Mouse (Mus musculus) liver, adult (tissue): ENCODE measurements around the gene Tmem56.
A peak's percentile ranks its signal among the peaks of the same experiment; 100 is the strongest.

ENCODE experiments used
- GATA4 ChIP-seq: IDR thresholded peaks from 2 replicates; pipeline ENCODE4 v1.6.1; 2014; ENCODE audit warnings: mild to moderate bottlenecking, low read length; ENCODE audit not compliant: insufficient replicate concordance

Gene Tmem56

DNA sequence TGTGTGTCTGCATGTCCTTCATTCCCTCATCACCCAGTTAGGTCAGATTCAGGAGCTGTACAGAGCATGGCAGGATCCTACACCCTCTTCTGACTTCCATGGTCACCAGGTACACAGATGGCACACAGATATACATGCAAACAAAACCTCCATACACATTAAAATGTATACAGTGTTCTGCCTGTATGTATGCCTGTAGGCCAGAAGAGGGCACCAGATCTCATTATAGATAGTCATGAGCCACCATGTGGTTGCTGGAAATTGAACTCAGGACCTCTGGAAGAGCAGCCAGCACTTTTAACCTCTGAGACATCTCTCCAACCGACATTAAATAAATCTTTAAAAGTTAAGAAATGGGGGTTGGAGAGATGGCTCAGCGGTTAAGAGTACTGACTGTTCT is 11.3 kb upstream of the Tmem56 start:
- no peak for TF ChIP-seq GATA4

DNA sequence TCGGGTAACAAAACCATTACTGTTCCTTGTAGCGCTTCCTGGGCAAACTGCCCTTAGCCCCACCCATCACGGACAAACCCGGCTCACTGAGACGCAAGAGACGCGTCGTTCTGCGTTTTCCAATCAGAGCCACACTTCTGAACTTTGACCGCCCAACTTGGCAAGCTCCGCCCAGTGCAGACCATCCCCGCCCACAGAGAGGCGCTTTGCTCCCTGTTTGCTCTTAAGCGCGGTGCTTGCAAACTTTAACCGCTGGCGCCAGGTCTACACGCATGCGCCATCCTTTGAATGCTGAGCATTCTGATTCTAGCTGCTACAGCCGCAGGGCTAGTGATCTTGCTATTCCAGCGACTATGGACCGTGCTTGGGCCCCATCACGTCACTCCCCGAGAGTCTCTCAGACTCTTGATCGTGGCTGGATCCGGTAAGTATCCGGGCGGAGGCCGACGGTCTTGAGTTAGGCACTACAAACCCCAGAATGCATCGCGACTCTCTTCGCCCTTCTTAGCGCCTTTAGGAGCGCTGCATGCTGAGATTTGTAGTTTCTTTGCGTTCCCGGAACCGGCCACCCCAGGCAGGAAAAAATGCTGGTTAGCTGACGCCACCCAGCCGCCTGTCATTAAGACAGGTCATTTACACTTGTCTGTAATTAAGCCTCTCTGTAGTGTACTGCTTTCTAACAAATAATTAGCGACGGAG is 8.8 kb upstream of the Tmem56 start, which contains the start of gene Alg14:
Gene Alg14, plus strand, starts transcription at position 214 of the 699 bp plus-strand sequence.
- no peak for TF ChIP-seq GATA4

DNA sequence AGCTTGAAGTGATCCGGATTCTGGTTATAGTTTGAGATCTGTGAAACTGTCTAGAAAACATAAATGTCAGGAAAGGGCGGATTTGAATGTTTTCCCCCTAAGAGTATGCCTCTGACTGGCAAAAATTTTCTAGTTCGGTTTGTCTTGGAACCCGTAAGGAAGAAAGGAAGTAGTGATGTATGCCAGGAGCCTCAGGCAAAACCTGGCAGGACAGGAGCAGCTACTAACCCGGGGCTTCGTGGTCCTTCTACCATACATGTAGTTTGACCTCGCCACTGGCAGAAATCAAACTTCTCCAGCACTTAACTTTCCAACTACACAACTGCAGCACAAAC is 8.3 kb upstream of the Tmem56 start:
- TF ChIP-seq GATA4 = no peak

DNA sequence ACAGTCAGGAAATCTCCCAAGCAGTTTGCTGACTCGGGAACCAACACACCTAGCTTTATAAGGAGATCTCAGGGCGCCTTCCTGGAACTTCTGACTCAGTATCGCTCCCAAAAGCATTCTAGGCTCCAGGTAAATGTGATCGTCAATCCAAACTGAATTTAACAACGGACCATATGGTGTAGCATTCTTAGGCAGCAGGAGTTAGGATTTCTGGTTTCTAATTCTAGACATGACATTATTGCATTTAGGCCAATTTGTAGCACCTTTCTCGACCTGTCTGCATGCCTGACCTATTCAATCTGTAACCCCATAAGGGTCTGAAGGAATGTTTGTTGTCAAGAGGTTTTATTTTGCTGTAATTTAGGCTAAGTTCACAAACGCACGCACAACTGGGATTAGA is 7.8 kb upstream of the Tmem56 start:
- TF ChIP-seq GATA4 = no peak

DNA sequence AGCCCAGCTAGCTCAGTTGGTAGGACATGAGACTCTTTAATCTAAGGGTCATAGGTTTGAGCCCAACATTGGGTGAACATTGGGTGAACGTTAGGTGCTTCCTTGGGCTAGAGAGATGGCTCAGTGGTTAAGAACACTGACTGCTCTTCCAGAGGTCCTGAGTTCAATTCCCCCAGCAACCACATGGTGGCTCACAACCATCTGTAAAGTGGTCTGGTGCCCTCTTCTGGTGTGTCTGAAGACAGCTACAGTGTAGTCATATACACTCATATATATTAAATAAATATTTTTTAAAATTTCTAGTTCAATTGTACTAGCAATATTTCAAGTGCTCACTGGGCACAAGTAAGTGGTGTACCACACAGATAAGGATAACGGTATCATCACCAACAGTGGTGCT is 4.3 kb upstream of the Tmem56 start:
- TF ChIP-seq GATA4 = no peak

DNA sequence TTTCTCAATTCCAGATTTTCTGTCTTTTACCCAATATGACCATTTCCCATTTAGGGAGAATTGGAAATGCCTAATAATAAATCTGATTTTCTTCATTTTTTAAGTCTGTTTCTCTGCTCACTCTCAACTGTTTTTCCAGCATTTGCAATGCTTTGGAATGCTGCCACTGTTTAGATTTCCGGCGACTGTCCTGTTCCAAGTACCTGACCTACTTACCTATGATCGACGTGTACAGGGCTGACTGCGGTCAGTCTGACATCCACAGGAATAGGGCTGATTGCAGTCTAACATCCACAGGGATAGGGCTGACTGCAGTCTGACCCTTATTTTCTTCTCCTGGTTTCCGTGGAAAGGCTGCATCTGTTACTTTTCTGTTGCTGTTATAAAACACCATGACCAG is 2.3 kb upstream of the Tmem56 start:
- no peak for TF ChIP-seq GATA4

DNA sequence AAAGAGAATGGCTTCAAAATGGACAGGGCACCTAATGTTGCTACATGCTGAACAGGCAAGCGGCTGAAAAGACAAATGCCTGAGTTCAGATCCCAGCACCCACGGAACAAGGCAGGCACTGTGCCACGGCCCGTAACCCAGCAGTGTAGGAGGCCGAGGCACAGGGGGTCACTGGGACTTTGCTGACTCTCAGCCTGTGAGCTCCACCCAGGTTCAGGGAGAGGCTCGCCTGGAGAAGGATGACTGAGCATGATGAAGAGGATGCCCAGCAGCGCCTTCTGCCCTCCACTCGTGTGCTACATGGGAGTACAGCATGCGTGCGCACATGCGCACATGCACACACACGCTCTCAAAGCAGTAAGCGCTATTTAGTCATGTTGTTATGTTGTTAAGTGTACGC is 3.2 kb downstream of the Tmem56 start:
- no peak for TF ChIP-seq GATA4

DNA sequence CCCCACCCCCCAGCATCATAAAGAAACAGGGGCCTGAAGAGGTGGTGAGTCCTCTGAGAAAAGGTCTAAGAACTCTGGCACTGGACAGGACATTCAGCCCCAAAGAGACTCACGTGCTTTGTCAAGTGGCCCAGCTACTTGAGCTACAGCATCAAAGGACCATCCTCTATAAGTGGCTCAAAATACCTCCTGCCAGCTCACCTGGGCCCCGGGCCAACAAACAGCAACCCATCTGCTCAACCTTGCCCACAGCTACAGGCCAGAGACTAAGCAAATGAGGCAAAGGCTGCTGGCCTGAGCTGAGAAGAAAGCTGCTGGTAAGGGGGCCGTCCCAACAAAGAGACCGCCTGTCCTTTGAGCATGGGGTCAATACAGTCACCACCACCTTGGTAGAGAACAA is 5.3 kb downstream of the Tmem56 start:
- no peak for TF ChIP-seq GATA4

DNA sequence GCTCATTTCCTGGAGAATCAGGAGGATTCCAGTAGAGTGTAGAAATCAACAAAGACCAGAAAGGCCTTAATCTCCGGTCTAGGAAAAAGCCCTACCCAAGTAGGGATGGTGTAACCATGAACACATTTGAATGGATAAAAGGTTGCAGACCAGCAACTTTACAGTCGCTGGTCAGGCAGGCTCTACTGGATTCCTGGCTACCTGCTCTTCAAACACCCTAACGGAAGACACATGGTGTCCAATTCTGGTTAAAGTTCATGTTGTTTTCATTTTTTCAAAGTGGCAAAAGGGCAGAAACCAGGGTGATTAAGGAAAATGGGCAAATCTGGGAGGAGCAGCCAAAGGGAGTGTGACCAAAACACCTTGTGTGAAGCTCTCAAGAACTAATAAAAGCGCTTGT is 5.9 kb downstream of the Tmem56 start:
- TF ChIP-seq GATA4 = no peak

DNA sequence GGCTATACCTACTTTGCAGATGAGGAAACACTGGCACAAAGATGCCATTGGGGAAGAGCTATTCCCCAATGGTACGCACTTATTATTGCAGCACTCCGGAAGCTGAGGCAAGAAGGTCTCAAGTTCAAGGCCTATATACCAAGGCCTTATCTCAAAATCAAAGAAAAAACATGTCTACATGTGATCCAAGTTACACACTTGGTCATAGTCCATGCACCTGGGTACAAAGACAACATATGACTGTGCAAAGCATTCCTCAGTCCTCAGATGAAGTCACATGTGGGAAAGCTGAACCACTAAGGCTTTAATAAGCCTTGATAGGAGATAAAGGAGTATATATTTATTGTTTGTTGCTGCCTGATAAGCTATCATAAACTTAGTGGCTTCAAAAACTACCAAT is 8.9 kb downstream of the Tmem56 start:
- 0 out of 2 replicates have a peak, but pooled peaks have one; percentile 4 for TF ChIP-seq GATA4

DNA sequence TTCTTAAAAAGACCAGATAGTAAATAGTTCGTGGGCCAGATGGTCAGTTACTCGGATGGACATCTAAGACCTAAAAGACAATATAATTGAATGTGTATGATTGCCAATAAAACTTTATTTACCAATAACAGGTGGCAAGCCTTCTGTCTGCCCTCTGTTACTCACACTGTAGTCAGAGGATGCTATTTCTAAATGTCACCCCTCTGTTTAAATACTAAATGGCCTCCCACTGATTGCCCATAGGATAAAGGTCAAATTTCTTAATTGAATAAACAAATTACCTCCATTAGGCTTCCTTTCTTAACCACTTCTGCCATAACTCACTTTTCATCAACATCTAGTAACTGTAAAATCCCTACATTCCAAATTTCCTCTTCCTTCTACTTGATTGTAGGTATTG is 10.3 kb downstream of the Tmem56 start:
- no peak for TF ChIP-seq GATA4

DNA sequence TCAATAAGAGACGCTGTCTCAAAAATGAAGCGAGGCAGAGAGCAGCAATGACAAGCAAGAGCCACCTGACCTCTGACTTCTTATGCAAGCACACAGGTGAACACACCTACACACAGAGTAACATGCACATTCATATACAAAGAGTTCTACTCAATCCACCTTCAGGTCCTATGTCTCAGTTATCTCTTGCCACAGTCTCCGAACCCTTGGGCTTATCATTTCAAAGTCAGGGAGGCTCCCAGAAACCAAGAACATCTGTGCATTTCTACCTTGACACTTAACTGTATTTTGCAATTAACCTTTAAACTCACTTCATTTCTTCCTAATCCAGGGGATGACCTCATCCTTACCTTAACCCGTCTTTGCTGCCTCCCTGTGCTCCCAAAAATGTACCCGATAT is 15.6 kb downstream of the Tmem56 start:
- TF ChIP-seq GATA4 = no peak

DNA sequence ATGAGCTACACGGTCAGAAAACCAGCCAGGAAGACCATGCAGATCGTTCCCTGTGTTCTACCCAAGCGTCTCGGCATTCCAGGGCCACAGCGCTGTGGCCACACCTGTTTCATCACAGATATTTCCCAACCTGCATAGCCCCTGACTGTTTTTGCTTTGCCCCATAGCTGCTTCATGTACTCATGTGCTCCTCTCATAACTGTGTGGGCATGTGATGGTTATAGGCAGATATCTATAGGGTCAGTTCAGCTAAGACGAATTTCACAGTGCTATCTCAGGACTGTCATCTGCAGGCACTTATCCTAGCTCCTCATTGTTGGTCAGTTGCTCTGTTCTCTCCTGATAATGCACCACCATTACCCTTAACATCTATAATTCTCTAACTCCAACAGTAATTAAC is 18.7 kb downstream of the Tmem56 start:
- no peak for TF ChIP-seq GATA4

DNA sequence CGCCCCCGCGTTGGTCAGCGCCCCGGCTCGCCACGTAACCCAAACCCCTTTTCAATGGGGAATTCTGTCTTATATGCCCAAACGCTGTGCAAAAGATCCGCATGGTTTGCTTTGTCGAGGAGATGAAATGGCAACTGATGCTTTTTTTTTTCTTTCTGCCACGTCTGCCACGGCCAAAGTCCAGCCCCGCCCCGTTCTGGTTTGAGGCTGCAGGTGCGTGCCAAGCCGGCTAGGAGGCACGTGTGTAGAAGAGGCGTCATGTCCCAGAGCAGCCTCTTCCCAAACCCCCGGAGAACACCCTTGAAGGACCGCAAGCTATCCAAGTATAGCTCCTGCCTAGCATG is 19.7 kb downstream of the Tmem56 start:
- TF ChIP-seq GATA4 = no peak

DNA sequence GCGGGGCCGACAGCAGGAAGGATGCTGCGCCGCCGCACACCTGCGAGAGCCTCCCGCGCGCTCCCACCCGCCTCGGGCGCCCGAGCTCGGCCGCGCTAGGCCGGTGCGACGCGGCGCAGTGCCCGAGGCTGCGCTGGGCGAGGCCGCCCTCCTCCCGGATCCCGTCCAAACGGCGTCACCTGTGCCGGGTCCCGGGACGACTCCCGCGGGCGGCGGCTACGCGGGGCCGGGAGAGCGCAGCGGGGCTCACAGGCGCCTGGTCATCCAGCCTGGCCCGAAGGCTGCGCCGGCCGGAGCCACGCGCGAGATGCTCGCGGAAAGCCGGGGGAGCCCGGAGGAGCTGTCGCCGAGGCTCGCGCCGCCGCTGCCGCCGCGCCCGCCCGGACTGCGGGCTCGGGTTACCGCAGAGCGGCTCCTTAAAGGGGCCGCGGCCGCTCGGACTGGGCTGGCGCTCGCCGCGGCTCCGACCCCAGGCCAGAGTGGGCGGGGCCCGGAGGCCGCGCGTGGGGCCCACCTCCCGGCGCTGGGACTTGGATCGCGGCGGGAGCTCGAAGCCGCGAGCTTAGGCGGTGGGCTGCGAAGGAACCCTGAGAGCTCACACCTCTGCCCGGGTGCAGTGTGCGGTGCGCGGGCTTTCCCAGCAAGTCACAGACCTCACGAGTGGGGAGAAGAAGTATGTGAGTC is 20.2 kb downstream of the Tmem56 start:
- no peak for TF ChIP-seq GATA4

DNA sequence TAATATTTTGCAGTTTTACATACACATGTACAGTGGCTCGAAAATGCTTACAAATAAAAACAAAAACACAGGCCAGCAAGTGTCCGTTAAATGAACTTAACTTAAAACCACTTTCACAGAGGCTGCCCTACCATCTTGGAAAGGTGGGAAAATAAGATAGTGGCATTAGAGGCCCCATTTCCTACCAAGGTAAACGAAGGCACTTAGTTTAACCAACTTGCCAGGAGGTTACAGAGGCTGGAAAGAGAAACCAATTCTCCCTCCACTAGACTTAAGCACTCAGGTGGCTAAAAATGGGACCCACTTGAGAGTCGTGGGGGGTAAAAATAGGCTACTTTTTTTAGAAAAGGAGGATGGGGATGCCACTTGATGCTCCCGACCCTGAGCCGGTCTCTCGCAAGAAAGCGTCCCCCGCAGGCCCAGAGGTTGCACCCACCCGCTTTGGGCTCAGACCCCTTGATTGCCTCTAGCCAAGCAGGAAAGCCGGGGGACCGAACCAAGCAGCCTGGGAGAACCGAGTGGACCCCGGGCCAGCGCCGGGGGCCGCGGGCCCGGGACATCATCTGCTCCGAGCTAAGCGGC is 20.9 kb downstream of the Tmem56 start:
- TF ChIP-seq GATA4 = no peak

DNA sequence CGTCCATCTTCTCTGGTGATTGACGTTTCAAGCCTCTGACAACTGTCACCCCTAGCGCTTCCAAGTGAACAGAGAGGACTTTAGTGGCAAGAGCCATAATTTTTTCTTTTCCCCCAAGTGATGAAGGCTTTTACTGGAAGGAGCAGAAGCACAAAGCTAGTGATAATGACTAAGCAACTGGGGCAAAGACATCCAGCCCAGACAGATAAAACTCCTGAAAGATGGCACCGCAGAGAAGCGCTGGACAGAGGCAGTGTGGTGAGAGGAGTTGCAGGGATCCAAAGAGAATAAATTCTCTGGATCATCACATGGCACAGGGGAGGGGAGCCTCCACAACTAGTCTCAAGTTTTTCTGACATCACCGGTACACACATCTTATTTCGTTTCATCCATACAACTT is 21.6 kb downstream of the Tmem56 start:
- no peak for TF ChIP-seq GATA4

DNA sequence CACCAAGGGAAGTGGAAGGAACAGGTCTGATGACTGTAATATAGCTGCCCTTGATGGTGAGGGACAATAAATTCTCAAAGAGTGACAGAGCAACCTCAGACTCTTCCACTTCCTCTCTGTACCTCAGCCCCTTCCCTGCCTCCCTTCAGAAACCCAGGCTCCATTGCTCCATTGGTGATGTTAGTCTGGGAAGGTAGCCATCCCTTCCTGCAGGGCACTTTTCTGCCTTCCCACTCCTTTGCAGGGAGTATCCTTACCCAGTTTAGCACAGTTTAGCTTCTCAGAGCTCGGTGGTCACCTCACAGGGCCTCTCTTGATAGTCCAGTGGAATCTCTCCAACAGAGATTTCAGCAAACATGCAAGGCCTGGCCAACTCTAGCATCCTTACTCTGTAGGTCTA is 22.1 kb downstream of the Tmem56 start:
- no peak for TF ChIP-seq GATA4

DNA sequence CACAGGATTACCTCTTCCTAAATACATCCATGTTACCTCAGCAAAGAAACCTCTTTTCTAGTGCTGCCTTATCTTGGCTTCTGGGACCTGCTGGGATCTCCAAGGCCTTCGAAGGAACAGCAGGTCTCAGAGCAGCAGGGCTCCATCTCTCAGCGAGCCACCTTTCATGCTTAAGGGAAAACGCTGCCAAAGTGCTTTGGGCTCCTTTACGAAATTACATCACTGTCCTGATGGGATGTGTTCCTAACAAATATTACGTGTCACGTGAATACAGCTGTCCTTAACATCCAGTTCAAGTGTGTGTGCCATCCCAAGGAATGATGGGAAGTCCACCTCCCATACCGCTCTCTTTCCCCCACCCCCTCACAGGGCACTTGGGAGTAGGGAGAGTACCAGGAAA is 22.9 kb downstream of the Tmem56 start:
- TF ChIP-seq GATA4 = no peak
